Mouse (Mus musculus): ENCODE measurements around the gene Mlh3. TPM values are rescaled to one million over a fixed set of nuclear protein-coding genes. Genes with fewer than 3 reads are reported as not detected.
A peak's percentile ranks its signal among the peaks of the same experiment; 100 is the strongest.

Gene Mlh3
- polyA plus RNA-seq, 1 experiment from 2014 or later = 11.2 TPM

DNA sequence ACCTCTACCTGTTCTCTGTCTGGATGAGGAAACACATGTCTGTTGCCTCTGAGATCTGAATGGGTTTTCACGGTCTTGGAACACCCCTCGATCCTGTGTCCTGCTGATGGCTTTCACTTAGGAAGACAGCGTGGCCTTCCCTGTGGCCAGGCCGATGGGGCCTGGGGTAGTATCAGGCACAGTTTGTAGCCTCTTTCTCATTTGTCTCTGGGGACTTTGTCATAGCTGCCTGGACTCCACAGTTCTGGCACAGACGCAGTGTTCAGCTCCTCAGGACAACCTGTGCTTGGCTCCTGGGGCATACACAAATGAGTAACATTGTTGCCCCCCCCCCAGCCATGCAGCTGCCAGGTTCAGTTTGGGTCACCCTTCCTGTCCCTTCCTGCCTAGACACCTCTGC, 75.3 kb downstream of the Mlh3 start:
- no peak for ATAC-seq (ENCODE audit: low FRiP score)
- Histone ChIP-seq H3K27ac (no peak overlapping the region), H3K9me3 (no peaks in the 10 kb centered on the region), H3K27me3 (peaks cover 14% of the 10 kb centered on the region; the same call in 1 of the 2 replicates), H3K9ac (no peak overlapping the region), H3K4me3 (replicated peaks) (no peak overlapping the region), H3K4me1 (peaks cover 15% of the 10 kb centered on the region), H3K36me3 (replicated peaks) (no peaks in the 10 kb centered on the region), H3K4me2 (no peak overlapping the region)
- WGBS = 89% methylated on average over 5 of the region's 5 CpGs

DNA sequence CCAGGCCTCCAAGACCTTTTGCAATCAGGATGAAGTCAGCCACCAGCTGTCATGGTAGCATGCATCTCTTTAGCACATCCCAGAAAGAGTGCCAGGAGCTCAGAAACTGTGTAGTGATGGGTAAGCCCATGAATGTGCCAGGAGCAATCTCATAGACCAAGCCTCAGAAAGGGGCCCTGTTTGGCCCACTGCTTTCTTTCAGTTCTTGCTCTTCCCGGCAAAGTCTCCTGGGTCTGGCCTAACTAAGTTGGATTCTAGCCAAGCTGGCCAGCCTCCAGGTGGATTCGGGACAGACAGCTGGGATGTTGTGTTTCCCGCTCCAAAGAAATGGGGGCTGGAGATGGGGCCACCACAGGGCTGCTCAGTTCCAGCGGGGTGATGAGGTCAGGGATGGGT, 75.8 kb downstream of the Mlh3 start:
- no peaks in the 10 kb centered on the region for H3K36me3 ChIP-seq (replicated peaks)
- H3K9me3 ChIP-seq = no peaks in the 10 kb centered on the region
- H3K9ac ChIP-seq = no peak overlapping the region
- peak; percentile 30; the same call in 1 of the 2 replicates for ATAC-seq (ENCODE audit: low FRiP score)
- no peak overlapping the region for H3K4me3 ChIP-seq (replicated peaks)
- peak overlapping the region; percentile 31; the same call in 1 of the 2 replicates for H3K27ac ChIP-seq
- WGBS = 73% methylated on average over 4 of the region's 4 CpGs
- peaks cover 10% of the 10 kb centered on the region; the same call in 1 of the 2 replicates for H3K27me3 ChIP-seq
- H3K4me1 ChIP-seq = peaks cover 15% of the 10 kb centered on the region
- no peak overlapping the region for H3K4me2 ChIP-seq

DNA sequence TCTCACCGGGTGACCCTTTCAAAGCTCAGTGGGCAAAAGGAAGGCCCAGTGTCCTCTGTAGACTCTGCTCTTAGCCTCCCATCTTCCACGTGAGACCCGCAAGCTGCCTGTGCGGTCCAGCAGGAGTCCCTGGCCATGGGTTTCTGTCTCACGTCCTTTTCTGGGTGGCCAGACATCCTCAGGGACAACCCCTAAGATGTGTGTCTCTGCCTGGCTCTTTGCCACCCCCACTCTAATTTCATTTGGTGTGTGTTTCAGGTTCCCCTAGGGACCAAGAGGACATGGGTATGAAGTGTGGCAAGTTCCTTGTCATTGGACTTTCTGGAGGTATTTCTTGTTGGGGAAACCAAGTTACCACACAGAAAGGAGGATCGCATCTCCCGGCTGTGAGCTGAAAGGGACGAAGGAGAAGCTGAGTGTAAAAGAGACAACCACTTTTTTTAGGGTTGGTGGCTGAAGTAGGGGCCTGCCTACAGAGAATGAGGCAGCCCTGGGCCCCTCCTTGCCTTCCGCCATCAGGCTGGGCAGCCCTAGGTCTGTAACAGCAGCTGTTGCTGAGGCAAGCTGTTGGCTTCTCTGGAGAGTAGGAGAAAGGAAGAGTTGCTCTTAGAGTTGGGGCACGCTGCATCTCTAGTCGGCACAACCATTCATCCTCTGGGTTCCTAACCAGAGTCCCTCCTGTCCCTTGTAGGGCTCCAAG, 76.3 kb downstream of the Mlh3 start:
- no peak overlapping the region for H3K4me3 ChIP-seq (replicated peaks)
- no peaks in the 10 kb centered on the region for H3K36me3 ChIP-seq (replicated peaks)
- peak overlapping the region; percentile 31; the same call in 1 of the 2 replicates for H3K27ac ChIP-seq
- 90% methylated on average over 11 of the region's 11 CpGs for WGBS
- H3K9me3 ChIP-seq = no peaks in the 10 kb centered on the region
- H3K27me3 ChIP-seq = peaks cover 10% of the 10 kb centered on the region; the same call in 1 of the 2 replicates
- no peak overlapping the region for H3K9ac ChIP-seq
- H3K4me2 ChIP-seq = no peak overlapping the region
- no peak for ATAC-seq (ENCODE audit: low FRiP score)
- peaks cover 15% of the 10 kb centered on the region for H3K4me1 ChIP-seq

DNA sequence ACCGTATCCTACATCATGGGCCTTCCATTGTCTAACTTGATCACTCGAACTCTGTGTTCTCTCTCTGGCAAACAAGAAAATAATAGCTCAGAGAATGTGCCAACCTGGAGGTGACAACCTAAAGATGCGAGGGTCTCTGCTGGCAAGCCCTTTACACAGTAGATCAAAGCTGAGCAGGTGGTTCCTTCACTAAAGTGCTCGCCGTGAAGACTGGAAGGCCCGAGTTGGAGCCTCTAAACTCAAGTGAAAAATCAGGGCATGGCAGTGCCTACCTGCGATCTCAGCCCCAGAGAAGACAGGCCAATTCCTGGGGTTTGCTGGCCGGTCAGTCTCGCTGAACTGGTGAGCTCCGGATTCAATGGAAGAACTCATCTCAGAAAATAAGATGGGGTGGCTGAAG, 77.3 kb downstream of the Mlh3 start:
- Histone ChIP-seq H3K36me3 (replicated peaks) (no peaks in the 10 kb centered on the region), H3K9ac (no peak overlapping the region), H3K4me1 (peaks cover 15% of the 10 kb centered on the region), H3K9me3 (no peaks in the 10 kb centered on the region), H3K4me2 (no peak overlapping the region), H3K27me3 (0 out of 2 replicates have a peak, but pooled peaks cover 4% of the 10 kb centered on the region), H3K4me3 (replicated peaks) (no peak overlapping the region), H3K27ac (no peak overlapping the region)
- no peak for ATAC-seq (ENCODE audit: low FRiP score)
- 82% methylated on average over 10 of the region's 10 CpGs for WGBS

DNA sequence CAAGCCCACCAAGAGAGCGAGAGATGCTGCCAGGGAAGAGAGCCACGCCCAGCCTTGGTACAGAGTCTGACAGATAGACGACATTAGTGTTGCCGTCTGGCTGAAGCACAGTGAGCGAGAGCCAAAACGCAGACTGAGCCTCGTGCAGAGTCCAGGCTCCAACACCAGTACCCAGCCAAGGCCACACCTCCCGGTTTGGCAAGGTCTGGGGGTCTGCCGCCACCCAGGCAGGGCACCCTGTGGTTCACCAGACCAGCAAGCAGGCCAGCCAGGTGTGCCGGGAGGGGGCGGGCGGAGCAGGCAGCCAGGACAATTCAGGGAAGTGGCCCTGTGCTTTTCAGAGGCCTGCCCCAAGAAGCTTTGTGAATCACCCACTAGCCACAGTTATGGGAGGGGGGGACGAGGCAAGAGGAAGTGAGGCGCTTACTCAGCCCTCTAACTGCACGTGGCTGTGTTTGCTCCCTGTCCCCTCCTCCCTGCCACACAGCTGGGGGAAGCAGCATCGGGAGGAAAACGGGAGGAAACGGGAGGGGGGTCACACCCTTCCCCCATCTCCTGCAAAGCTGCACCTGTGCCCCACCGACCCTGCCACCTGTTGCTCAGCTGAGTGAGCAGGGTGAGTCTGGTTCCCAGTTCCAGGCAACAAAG, 77.8 kb downstream of the Mlh3 start:
- 34% methylated on average over 19 of the region's 19 CpGs for WGBS
- Histone ChIP-seq H3K4me1 (peaks cover 15% of the 10 kb centered on the region), H3K9me3 (no peaks in the 10 kb centered on the region), H3K27ac (no peak overlapping the region), H3K9ac (no peak overlapping the region), H3K27me3 (0 out of 2 replicates have a peak, but pooled peaks cover 4% of the 10 kb centered on the region), H3K36me3 (replicated peaks) (no peaks in the 10 kb centered on the region), H3K4me3 (replicated peaks) (no peak overlapping the region), H3K4me2 (no peak overlapping the region)
- no peak for ATAC-seq (ENCODE audit: low FRiP score)

DNA sequence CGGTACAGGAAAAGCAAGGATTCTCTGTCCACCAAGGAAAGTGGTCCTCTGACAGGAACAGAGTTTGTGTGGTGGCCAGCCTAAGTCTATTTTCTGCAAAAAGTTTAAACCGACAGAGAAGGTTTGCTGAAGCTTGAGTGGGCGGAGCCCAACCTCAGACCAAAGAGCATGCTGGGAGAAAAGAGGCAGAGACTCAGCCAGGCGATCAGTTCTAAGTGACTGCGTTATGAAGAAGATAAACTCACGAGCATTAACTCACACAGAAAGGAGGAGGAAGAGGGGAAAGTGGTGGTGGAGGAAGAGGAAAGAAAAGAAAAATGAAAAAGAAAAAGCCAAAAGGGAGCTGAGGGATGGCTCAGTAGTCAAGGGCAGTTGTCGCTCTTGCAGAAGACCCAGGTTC, 80.1 kb downstream of the Mlh3 start:
- H3K9ac ChIP-seq = no peak overlapping the region
- H3K4me2 ChIP-seq = no peak overlapping the region
- H3K4me1 ChIP-seq = peaks cover 15% of the 10 kb centered on the region
- no peaks in the 10 kb centered on the region for H3K9me3 ChIP-seq
- H3K36me3 ChIP-seq (replicated peaks) = no peaks in the 10 kb centered on the region
- no peak for ATAC-seq (ENCODE audit: low FRiP score)
- WGBS = 82% methylated on average over 7 of the region's 7 CpGs
- H3K27ac ChIP-seq = no peak overlapping the region
- no peak overlapping the region for H3K4me3 ChIP-seq (replicated peaks)
- 0 out of 2 replicates have a peak, but pooled peaks cover 4% of the 10 kb centered on the region for H3K27me3 ChIP-seq

DNA sequence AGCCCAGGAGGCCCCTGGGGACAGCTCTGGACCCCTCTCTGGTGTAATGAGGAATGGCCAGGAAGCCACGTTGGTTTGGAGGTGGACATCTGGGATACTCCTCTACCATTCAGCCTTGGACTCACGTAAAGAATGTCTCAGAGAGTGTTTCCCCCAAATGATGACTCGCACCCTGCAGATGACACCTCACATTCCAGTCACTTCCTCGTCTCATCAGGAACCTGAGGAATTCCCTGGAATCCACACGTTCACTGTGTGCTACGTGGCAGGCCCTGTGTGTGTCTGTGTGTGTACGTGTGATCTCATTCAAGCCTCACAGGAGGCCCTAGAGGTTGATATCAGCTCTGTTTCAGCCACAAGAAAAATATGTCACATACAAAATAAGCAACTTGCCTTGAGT, 84.0 kb downstream of the Mlh3 start:
- Histone ChIP-seq H3K9me3 (no peaks in the 10 kb centered on the region), H3K4me3 (replicated peaks) (no peak overlapping the region), H3K9ac (no peak overlapping the region), H3K27me3 (peaks cover 19% of the 10 kb centered on the region), H3K27ac (no peak overlapping the region), H3K36me3 (replicated peaks) (no peaks in the 10 kb centered on the region), H3K4me2 (no peak overlapping the region), H3K4me1 (peaks cover 12% of the 10 kb centered on the region)
- WGBS = 76% methylated on average over 7 of the region's 7 CpGs
- ATAC-seq (ENCODE audit: low FRiP score) = no peak

DNA sequence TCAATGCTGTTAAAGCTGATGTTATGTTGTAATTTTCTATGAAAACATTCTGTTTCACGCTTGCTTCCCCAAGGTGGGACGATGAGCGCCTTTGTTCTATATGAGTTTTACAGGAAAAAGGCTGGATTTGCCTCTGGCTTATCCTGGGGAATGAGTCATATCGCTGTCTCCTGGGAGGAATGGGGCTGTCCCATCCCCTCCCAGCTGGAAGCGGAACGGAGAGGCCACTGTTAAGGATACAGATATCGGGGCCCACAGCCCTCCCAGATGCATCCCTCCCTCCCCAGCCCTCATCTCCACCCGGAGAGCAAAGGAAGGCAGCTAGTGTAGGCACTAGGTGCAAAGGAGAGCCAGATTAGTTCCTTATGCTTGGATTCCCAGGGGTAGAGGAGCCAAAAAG, 84.6 kb downstream of the Mlh3 start:
- H3K4me3 ChIP-seq (replicated peaks) = no peak overlapping the region
- peaks cover 23% of the 10 kb centered on the region for H3K27me3 ChIP-seq
- H3K4me1 ChIP-seq = peaks cover 14% of the 10 kb centered on the region
- H3K36me3 ChIP-seq (replicated peaks) = no peaks in the 10 kb centered on the region
- 73% methylated on average over 8 of the region's 8 CpGs for WGBS
- H3K27ac ChIP-seq = no peak overlapping the region
- ATAC-seq (ENCODE audit: low FRiP score) = no peak
- H3K4me2 ChIP-seq = no peak overlapping the region
- H3K9me3 ChIP-seq = no peaks in the 10 kb centered on the region
- no peak overlapping the region for H3K9ac ChIP-seq

Small RNA genes lying within 50 kb of the gene (microRNA-seq; reads per million reads assigned to microRNA genes)
- gene Mir6938 = not detected

Other genes with a start within 250 kb of the Mlh3 start
- 3.1 and 4.3 TPM in 2 replicates for gene Prox2, start 159.8 kb downstream of the Mlh3 start, polyA plus RNA-seq (2016; fragmentation: Nextera tagmentation; extraction: Ambion mirVana)
- 104 and 109 TPM in 2 replicates for gene Dlst, start 159.8 kb downstream of the Mlh3 start, polyA plus RNA-seq (2016; fragmentation: Nextera tagmentation; extraction: Ambion mirVana)
- 5.8 and 6.1 TPM in 2 replicates for gene Rps6kl1, start 119.3 kb downstream of the Mlh3 start, polyA plus RNA-seq (2016; fragmentation: Nextera tagmentation; extraction: Ambion mirVana)
- 6.3 and 7.5 TPM in 2 replicates for gene Pgf, start 92.8 kb downstream of the Mlh3 start, polyA plus RNA-seq (2016; fragmentation: Nextera tagmentation; extraction: Ambion mirVana)
- gene Eif2b2, start 51.1 kb downstream of the Mlh3 start, polyA plus RNA-seq (2016; fragmentation: Nextera tagmentation; extraction: Ambion mirVana) = 94.6 and 98.3 TPM in 2 replicates
- 62.1 and 62.2 TPM in 2 replicates for gene Acyp1, start 17.8 kb upstream of the Mlh3 start, polyA plus RNA-seq (2016; fragmentation: Nextera tagmentation; extraction: Ambion mirVana)
- 1.1 and 1.6 TPM in 2 replicates for gene Zc2hc1c, start 18.0 kb upstream of the Mlh3 start, polyA plus RNA-seq (2016; fragmentation: Nextera tagmentation; extraction: Ambion mirVana)
- gene Nek9, start 68.8 kb upstream of the Mlh3 start, polyA plus RNA-seq (2016; fragmentation: Nextera tagmentation; extraction: Ambion mirVana) = 23.7 and 24.5 TPM in 2 replicates
- gene Tmed10, start 104.2 kb upstream of the Mlh3 start, polyA plus RNA-seq (2016; fragmentation: Nextera tagmentation; extraction: Ambion mirVana) = 208 and 214 TPM in 2 replicates
- 0.80 and 1.1 TPM in 2 replicates for gene Fos, start 203.3 kb upstream of the Mlh3 start, polyA plus RNA-seq (2016; fragmentation: Nextera tagmentation; extraction: Ambion mirVana)